Mouse (Mus musculus) kidney, postnatal 25 days (tissue): ENCODE measurements at regions not wholly inside any gene's neighbourhood (a gene's known extent, or its start where the extent isn't known, plus 50 kb on each side); places are given as distances from the start of the nearest gene placed in this dataset.

ENCODE experiments used
- DNase-seq, 2 experiments: peaks; one replicate each; pipeline ENCODE4 v3.0.0; 2021; ENCODE audit warnings: mixed read lengths in 2 of 2

- no peak for DNase-seq
Measured at GRCm38 (mm10) chr6:14358280-14358679, 396.8 kb downstream of the Ppp1r3a start.
